Mouse (Mus musculus): ENCODE measurements around the gene Asb7. TPM values are rescaled to one million over a fixed set of nuclear protein-coding genes. Genes with fewer than 3 reads are reported as not detected.

The Asb7 gene
- polyA plus RNA-seq (2012; rRNA removed): 0.56 and 1.4 TPM in 2 replicates

GRCm38 (mm10) chr7:66689294-66689619, at the start of gene Asb7:
Asb7 (minus strand) TSS chr7:66689596.

GRCm38 (mm10) chr7:66689620-66690360, 394 bp upstream of the Asb7 start, which contains the start of gene Lins1:
Lins1 (plus strand) TSS chr7:66689889.

Other genes with a start within 250 kb of the Asb7 start
- gene Lins1, start 293 bp upstream of the Asb7 start, polyA plus RNA-seq (2012; rRNA removed): 1.5 and 3.0 TPM in 2 replicates
- gene Cers3, start 53.9 kb upstream of the Asb7 start, polyA plus RNA-seq (2012; rRNA removed): 3.5 and 4.4 TPM in 2 replicates
- gene Adamts17, start 150.1 kb upstream of the Asb7 start, polyA plus RNA-seq (2012; rRNA removed): 0.74 and 0.87 TPM in 2 replicates

All from stomach, adult 2 months (tissue).